Mouse (Mus musculus) ovary, postnatal 14 days (tissue): ENCODE results near the gene Padi2.

ENCODE experiments used
- DNase-seq: peaks from one replicate; pipeline ENCODE4 v3.0.0; 2022; ENCODE audit warnings: low spot score

Gene Padi2

GRCm38 (mm10) chr4:140922508-140922907 lies 16.4 kb downstream of the Padi2 start:
- DNase-seq: no peak

- no peak for DNase-seq
These were observed 19.5 kb downstream of the Padi2 start for GRCm38 (mm10) chr4:140925648-140926047.

GRCm38 (mm10) chr4:140928349-140928748 lies 22.2 kb downstream of the Padi2 start:
- no peak for DNase-seq

- no peak for DNase-seq
These were observed 23.6 kb downstream of the Padi2 start for GRCm38 (mm10) chr4:140929745-140930144.

GRCm38 (mm10) chr4:140930900-140931470 lies 24.8 kb downstream of the Padi2 start:
- no peak for DNase-seq

- DNase-seq: no peak
These were observed 29.5 kb downstream of the Padi2 start for GRCm38 (mm10) chr4:140935643-140936042.

GRCm38 (mm10) chr4:140944356-140944755 lies 38.2 kb downstream of the Padi2 start:
- DNase-seq: no peak

- DNase-seq: no peak
These were observed 38.9 kb downstream of the Padi2 start for GRCm38 (mm10) chr4:140944961-140945442.

GRCm38 (mm10) chr4:140945571-140945970 lies 39.4 kb downstream of the Padi2 start:
- no peak for DNase-seq

GRCm38 (mm10) chr4:140946048-140946447 lies 39.9 kb downstream of the Padi2 start:
- DNase-seq: no peak

GRCm38 (mm10) chr4:140946580-140947205 lies 40.5 kb downstream of the Padi2 start:
- no peak for DNase-seq

- DNase-seq: no peak
These were observed 41.6 kb downstream of the Padi2 start for GRCm38 (mm10) chr4:140947487-140948440.

GRCm38 (mm10) chr4:140948481-140948880 lies 42.3 kb downstream of the Padi2 start:
- no peak for DNase-seq

GRCm38 (mm10) chr4:140949052-140949451 lies 42.9 kb downstream of the Padi2 start:
- no peak for DNase-seq

- no peak for DNase-seq
These were observed 43.5 kb downstream of the Padi2 start for GRCm38 (mm10) chr4:140949616-140950015.

- peak; percentile 26 for DNase-seq
These were observed 44.4 kb downstream of the Padi2 start for GRCm38 (mm10) chr4:140950574-140950973.

- DNase-seq: no peak
These were observed 45.9 kb downstream of the Padi2 start for GRCm38 (mm10) chr4:140951861-140952641.

GRCm38 (mm10) chr4:140957131-140957702 lies 51.1 kb downstream of the Padi2 start:
- DNase-seq: no peak

- DNase-seq: peak; percentile 69
These were observed 51.6 kb downstream of the Padi2 start for GRCm38 (mm10) chr4:140957725-140958124.

GRCm38 (mm10) chr4:140958319-140958718 lies 52.2 kb downstream of the Padi2 start:
- DNase-seq: no peak

GRCm38 (mm10) chr4:140959128-140959679 lies 53.1 kb downstream of the Padi2 start:
- no peak for DNase-seq
